Mouse (Mus musculus) embryonic facial prominence, embryonic 15.5 days (tissue): ENCODE results near the gene Wfdc6b. TPM values are rescaled to one million over a fixed set of nuclear protein-coding genes. Genes with fewer than 3 reads are reported as not detected.
"Not testable (repeated sequence)": the region's sequence is repeated elsewhere in the genome, so short reads cannot be mapped to it uniquely, and the experiment has no call there.

Experiments used
- ATAC-seq: fragments of 200-750 bp; cut with Nextera tagmentation; 2 replicates; pipeline ENCODE4 v1.8.0; 2017; ENCODE audit warnings: low read depth, moderate TSS enrichment; ENCODE audit not compliant: insufficient number of reproducible peaks, low FRiP score, low TSS enrichment
- H3K27ac ChIP-seq: fragments of 300-500 bp; sonication (generic); replicated peaks from 2 replicates; pipeline ENCODE4 v1.5.1; 2015; ENCODE audit warnings: mild to moderate bottlenecking, inconsistent platforms
- H3K27me3 ChIP-seq: fragments of 300-500 bp; sonication (generic); 2 replicates; pipeline ENCODE4 v1.6.1; 2015; ENCODE audit warnings: inconsistent platforms
- H3K36me3 ChIP-seq: fragments of 300-500 bp; sonication (generic); 2 replicates; pipeline ENCODE4 v1.6.1; 2015; ENCODE audit warnings: mild to moderate bottlenecking, inconsistent platforms
- H3K4me1 ChIP-seq: fragments of 300-500 bp; sonication (generic); 2 replicates; pipeline ENCODE4 v1.6.1; 2015; ENCODE audit warnings: inconsistent platforms
- H3K4me2 ChIP-seq: fragments of 300-500 bp; sonication (generic); replicated peaks from 2 replicates; pipeline ENCODE4 v1.6.1; 2015; ENCODE audit warnings: mild to moderate bottlenecking, inconsistent platforms
- H3K4me3 ChIP-seq: fragments of 300-500 bp; sonication (generic); replicated peaks from 2 replicates; pipeline ENCODE4 v1.5.1; 2015; ENCODE audit warnings: mild to moderate bottlenecking, inconsistent platforms
- H3K9ac ChIP-seq: fragments of 300-500 bp; sonication (generic); 2 replicates; pipeline ENCODE4 v1.6.1; 2015; ENCODE audit warnings: inconsistent platforms
- H3K9me3 ChIP-seq: fragments of 300-500 bp; sonication (generic); replicated peaks from 2 replicates; pipeline ENCODE4 v1.6.1; 2016; ENCODE audit warnings: inconsistent platforms
- whole genome bisulfite sequencing: fragments of 180-500 bp; shearing (Covaris S2); methylation state at CpG from one replicate; pipeline ENCODE4 v1.1.7; 2015; 5-methylcytosine and 5-hydroxymethylcytosine counted together
- polyA plus RNA-seq: library from polyadenylated mRNA; unstranded; fragments of >200 nt; fragmentation: Nextera tagmentation; extraction: Ambion mirVana; gene quantifications from 2 replicates; pipeline ENCODE4 v1.2.1, GENCODE M21; 2015

Gene Wfdc6b
- not detected in 2 replicates for polyA plus RNA-seq

GRCm38 (mm10) chr2:164613471-164613870 is at the start of gene Wfdc6b, which contains the start of gene Wfdc8:
Wfdc6b (plus strand) TSS chr2:164613522.
Wfdc8 (minus strand) TSS chr2:164613626.
- not testable (repeated sequence) for ATAC-seq, H3K36me3 ChIP-seq, H3K4me1 ChIP-seq, H3K27ac ChIP-seq, H3K9me3 ChIP-seq, H3K9ac ChIP-seq, H3K27me3 ChIP-seq, H3K4me3 ChIP-seq, H3K4me2 ChIP-seq
- 48% methylated on average over 8 of the region's 8 CpGs for WGBS

DNA sequence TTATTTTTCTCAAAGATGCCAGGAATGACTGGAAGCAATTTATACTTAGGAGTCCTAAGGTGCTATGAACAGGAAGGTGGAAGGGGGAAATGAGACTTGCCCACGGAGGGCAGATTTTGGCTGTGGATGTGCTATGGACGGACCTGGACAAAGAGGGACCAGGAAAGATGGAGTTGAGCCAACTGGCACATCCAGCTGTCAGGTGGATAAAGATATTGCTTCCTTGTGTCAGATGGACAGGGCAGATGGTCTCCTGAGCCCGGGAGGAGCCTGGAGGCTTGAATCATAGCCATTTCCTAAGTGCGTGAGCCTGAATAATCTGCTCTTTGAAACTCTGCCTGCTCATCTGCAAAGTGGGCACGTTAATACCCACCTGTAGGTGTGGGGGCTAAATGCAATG is 49.0 kb upstream of the Wfdc6b start:
- Histone ChIP-seq H3K4me2 (no peak overlapping the region), H3K4me3 (no peak overlapping the region), H3K36me3 (no peaks in the 10 kb centered on the region), H3K27me3 (peaks cover 4% of the 10 kb centered on the region; the same call in 1 of the 2 replicates), H3K27ac (no peak overlapping the region), H3K4me1 (peaks cover 17% of the 10 kb centered on the region), H3K9me3 (no peaks in the 10 kb centered on the region), H3K9ac (no peak overlapping the region)
- no peak for ATAC-seq
- 53% methylated on average over 5 of the region's 5 CpGs for WGBS

GRCm38 (mm10) chr2:164566997-164567396 is 46.3 kb upstream of the Wfdc6b start:
- WGBS: 85% methylated on average over 2 of the region's 2 CpGs
- H3K4me2 ChIP-seq: no peak overlapping the region

DNA sequence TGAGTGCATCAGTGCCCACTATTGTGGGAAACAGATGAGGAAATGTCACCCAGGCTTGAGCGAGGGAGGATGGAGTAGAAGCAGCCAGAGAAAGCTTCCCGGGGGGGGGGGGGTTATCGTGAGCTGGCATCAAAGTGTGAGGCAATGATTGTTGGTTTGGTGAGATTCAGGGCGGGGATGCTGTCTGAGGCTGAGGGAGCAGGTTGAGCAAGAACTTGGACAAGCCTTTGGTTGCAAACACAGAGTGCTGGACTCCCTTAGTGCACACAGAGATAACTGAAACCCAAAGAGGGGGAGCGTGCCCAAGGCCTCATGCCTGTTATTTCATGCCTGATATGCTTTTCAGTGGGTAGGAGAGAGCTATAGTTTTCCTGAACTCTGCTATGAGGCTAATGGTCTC is 45.9 kb upstream of the Wfdc6b start:
- 81% methylated on average over 5 of the region's 5 CpGs for WGBS
- Histone ChIP-seq H3K9ac (no peak overlapping the region), H3K36me3 (no peaks in the 10 kb centered on the region), H3K27ac (no peak overlapping the region), H3K4me2 (no peak overlapping the region), H3K4me1 (peaks cover 15% of the 10 kb centered on the region), H3K9me3 (no peaks in the 10 kb centered on the region), H3K4me3 (no peak overlapping the region), H3K27me3 (peaks cover 4% of the 10 kb centered on the region; the same call in 1 of the 2 replicates)
- no peak for ATAC-seq

More at GRCm38 (mm10) chr2:164566997-164567396, 46.3 kb upstream of the Wfdc6b start:
- H3K9me3 ChIP-seq: no peaks in the 10 kb centered on the region
- H3K36me3 ChIP-seq: no peaks in the 10 kb centered on the region
- H3K27me3 ChIP-seq: peaks cover 4% of the 10 kb centered on the region; the same call in 1 of the 2 replicates
- H3K4me3 ChIP-seq: no peak overlapping the region
- no peak overlapping the region for H3K9ac ChIP-seq
- peaks cover 17% of the 10 kb centered on the region for H3K4me1 ChIP-seq
- no peak for ATAC-seq
- H3K27ac ChIP-seq: no peak overlapping the region

GRCm38 (mm10) chr2:164573359-164573758 is 40.0 kb upstream of the Wfdc6b start, which contains the start of gene Spint3:
Spint3 (minus strand) TSS chr2:164573459.
- not testable (repeated sequence) for H3K4me2 ChIP-seq, H3K9ac ChIP-seq, H3K27me3 ChIP-seq, H3K9me3 ChIP-seq, H3K4me3 ChIP-seq, H3K36me3 ChIP-seq, H3K4me1 ChIP-seq, ATAC-seq, H3K27ac ChIP-seq
- WGBS: 84% methylated on average over 6 of the region's 6 CpGs

- not testable (repeated sequence) for H3K9me3 ChIP-seq, H3K27ac ChIP-seq, ATAC-seq, H3K4me2 ChIP-seq, H3K4me1 ChIP-seq, H3K36me3 ChIP-seq, H3K4me3 ChIP-seq, H3K27me3 ChIP-seq, H3K9ac ChIP-seq
- 54% methylated on average over 13 of the region's 13 CpGs for WGBS
These were observed 28.1 kb upstream of the Wfdc6b start, which contains the start of gene Wfdc6a for GRCm38 (mm10) chr2:164585025-164585725. Wfdc6a (minus strand) TSS chr2:164585447.

DNA sequence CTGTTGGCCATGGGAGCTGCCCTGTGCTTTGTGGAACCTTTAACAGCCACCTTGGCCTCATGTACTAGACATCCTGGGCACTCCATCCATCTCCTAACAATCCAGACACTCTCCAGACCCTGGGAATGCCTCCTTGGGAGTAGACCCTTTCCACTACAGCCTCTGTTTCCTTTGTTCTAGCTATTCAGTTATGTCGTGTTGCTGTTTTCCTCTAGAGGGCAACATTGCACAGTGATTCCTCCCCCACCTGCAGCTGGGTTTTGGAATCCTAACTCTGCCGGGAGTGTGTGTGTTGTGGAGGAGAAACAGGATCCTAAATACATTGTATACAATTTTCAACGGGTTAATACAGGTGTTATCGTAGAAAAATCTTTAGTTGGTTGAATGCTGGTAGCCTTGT is 21.3 kb upstream of the Wfdc6b start:
- WGBS: 5% methylated on average over 4 of the region's 4 CpGs
- Histone ChIP-seq H3K4me2 (no peak overlapping the region), H3K9me3 (no peaks in the 10 kb centered on the region), H3K9ac (no peak overlapping the region), H3K4me1 (no peaks in the 10 kb centered on the region), H3K27ac (no peak overlapping the region), H3K27me3 (no peaks in the 10 kb centered on the region), H3K4me3 (no peak overlapping the region), H3K36me3 (no peaks in the 10 kb centered on the region)
- no peak for ATAC-seq

GRCm38 (mm10) chr2:164593494-164593893 is 19.8 kb upstream of the Wfdc6b start, which contains the start of gene Eppin:
Eppin (minus strand) TSS chr2:164593594.
- no peaks in the 10 kb centered on the region for H3K4me1 ChIP-seq
- no peak for ATAC-seq
- no peaks in the 10 kb centered on the region for H3K27me3 ChIP-seq
- H3K27ac ChIP-seq: no peak within 1 kb of the TSS
- no peak within 1 kb of the TSS for H3K9ac ChIP-seq
- no peaks in the 10 kb centered on the region for H3K36me3 ChIP-seq
- H3K9me3 ChIP-seq: no peaks in the 10 kb centered on the region
- no peak within 1 kb of the TSS for H3K4me3 ChIP-seq
- no peak within 1 kb of the TSS for H3K4me2 ChIP-seq
- 85% methylated on average over 4 of the region's 4 CpGs for WGBS

GRCm38 (mm10) chr2:164600179-164600578 is 13.1 kb upstream of the Wfdc6b start:
- ATAC-seq: no peak
- Histone ChIP-seq H3K9me3 (no peaks in the 10 kb centered on the region), H3K36me3 (no peaks in the 10 kb centered on the region), H3K4me3 (no peak overlapping the region), H3K9ac (no peak overlapping the region), H3K27me3 (no peaks in the 10 kb centered on the region), H3K27ac (no peak overlapping the region), H3K4me1 (no peaks in the 10 kb centered on the region), H3K4me2 (no peak overlapping the region)
- WGBS: 63% methylated on average over 3 of the region's 3 CpGs

- Histone ChIP-seq H3K9me3 (no peaks in the 10 kb centered on the region), H3K4me2 (no peak overlapping the region), H3K4me3 (no peak overlapping the region), H3K27me3 (no peaks in the 10 kb centered on the region), H3K27ac (no peak overlapping the region), H3K9ac (no peak overlapping the region), H3K4me1 (no peaks in the 10 kb centered on the region), H3K36me3 (no peaks in the 10 kb centered on the region)
- no peak for ATAC-seq
- 89% methylated on average over 3 of the region's 3 CpGs for WGBS
These were observed 9.8 kb upstream of the Wfdc6b start for GRCm38 (mm10) chr2:164603482-164603881.

DNA sequence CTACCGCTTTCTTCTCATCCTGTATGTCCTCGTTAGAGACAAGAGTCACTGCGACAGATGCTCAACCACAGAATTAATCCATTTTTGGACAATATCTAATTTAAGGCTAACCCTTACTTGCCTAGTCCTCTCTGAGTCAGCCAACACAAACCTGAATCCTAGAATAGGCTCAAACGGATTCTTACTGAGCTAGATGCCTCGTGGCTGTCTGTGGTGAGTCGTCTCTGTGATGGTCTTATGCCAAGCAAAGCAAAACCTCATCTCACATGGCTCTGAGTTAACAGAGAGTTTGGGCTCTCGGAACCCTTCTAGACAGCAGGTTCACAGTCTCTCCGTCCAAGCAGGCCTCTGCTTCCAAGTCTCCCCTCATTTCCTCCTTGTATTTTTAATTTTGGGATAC is 8.9 kb upstream of the Wfdc6b start:
- Histone ChIP-seq H3K4me1 (no peaks in the 10 kb centered on the region), H3K9ac (no peak overlapping the region), H3K9me3 (no peaks in the 10 kb centered on the region), H3K36me3 (no peaks in the 10 kb centered on the region), H3K4me3 (no peak overlapping the region), H3K27ac (no peak overlapping the region), H3K4me2 (no peak overlapping the region), H3K27me3 (no peaks in the 10 kb centered on the region)
- 84% methylated on average over 8 of the region's 8 CpGs for WGBS
- ATAC-seq: no peak

DNA sequence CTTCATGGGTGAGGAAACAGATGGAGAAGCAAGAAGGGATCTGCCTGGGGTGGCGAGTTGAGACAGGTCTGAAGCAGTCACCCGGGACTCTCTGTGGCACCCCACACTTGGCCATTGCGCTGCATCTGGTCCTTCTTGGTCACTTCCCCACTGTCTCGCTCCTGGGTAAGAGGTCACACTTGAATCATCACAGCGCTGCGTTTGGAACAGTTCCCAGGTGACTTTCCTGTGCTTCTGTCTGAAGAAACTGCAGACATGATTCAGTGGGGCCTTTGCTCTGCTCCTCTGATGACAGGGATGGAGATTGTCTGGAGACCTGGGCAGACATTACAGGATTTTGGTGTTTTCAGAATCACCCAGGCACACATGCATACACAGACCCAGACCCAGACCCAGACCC is 4.5 kb upstream of the Wfdc6b start:
- Histone ChIP-seq H3K9ac (no peak overlapping the region), H3K9me3 (no peaks in the 10 kb centered on the region), H3K4me3 (no peak overlapping the region), H3K27ac (no peak overlapping the region), H3K4me2 (no peak overlapping the region), H3K36me3 (no peaks in the 10 kb centered on the region), H3K4me1 (no peaks in the 10 kb centered on the region), H3K27me3 (no peaks in the 10 kb centered on the region)
- WGBS: 67% methylated on average over 6 of the region's 6 CpGs
- ATAC-seq: no peak
